Mouse (Mus musculus): ENCODE measurements around the gene Minpp1. TPM values are rescaled to one million over a fixed set of nuclear protein-coding genes. Genes with fewer than 3 reads are reported as not detected.
"Not testable (repeated sequence)": the region's sequence is repeated elsewhere in the genome, so short reads cannot be mapped to it uniquely, and the experiment has no call there.

Minpp1 gene
- polyA plus RNA-seq, 1 experiment from 2014 or later = 61.8 TPM

DNA sequence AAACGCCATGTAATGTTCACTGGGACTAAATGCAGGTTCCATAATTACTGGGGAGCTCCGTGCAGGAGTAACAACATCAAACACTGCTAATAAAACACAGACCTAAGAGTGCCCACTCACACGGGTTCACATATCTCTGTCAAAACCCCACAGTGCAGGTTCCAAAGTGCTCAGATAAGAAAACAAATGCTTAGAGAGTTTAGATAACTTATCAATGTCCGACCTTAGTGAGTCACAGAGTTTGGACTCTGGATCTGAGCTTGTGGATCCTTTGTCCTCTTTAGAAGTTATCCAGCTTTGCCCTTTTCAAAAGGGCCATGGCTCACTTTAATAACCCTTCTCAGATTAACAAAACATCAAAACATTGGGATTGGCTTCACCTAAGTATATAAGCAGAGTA, 4.1 kb upstream of the Minpp1 start:
- Histone ChIP-seq H3K4me3 (replicated peaks; ENCODE audit: low read depth, low read length) (no peak overlapping the region), H3K27me3 (ENCODE audit: control insufficient read depth, insufficient read depth, low read length) (no peaks in the 10 kb centered on the region), H3K9me3 (ENCODE audit: control insufficient read depth, low read length) (no peaks in the 10 kb centered on the region), H3K4me1 (ENCODE audit: control insufficient read depth, insufficient read depth, low read length) (peaks cover 4% of the 10 kb centered on the region), H3K4me2 (ENCODE audit: low read length) (no peak overlapping the region), H3K27ac (replicated peaks; ENCODE audit: low read depth, low read length) (no peak overlapping the region), H3K9ac (replicated peaks; ENCODE audit: low read length) (no peak overlapping the region), H3K36me3 (ENCODE audit: control insufficient read depth, insufficient read depth, low read length) (no peaks in the 10 kb centered on the region)
- ATAC-seq (ENCODE audit: low FRiP score, low TSS enrichment) (no peak), DNase-seq (no peak)
- 82% methylated on average over 4 of the region's 4 CpGs for WGBS

GRCm38 (mm10) chr19:32484941-32485660, 468 bp upstream of the Minpp1 start:
- Histone ChIP-seq H3K4me3 (replicated peaks; ENCODE audit: low read depth, low read length) (peak overlapping the region; percentile 80), H3K4me1 (ENCODE audit: control insufficient read depth, insufficient read depth, low read length) (peaks cover 19% of the 10 kb centered on the region), H3K36me3 (ENCODE audit: control insufficient read depth, insufficient read depth, low read length) (no peaks in the 10 kb centered on the region), H3K9ac (replicated peaks; ENCODE audit: low read length) (peak overlapping the region; percentile 78), H3K9me3 (ENCODE audit: control insufficient read depth, low read length) (no peaks in the 10 kb centered on the region), H3K27me3 (ENCODE audit: control insufficient read depth, insufficient read depth, low read length) (no peaks in the 10 kb centered on the region), H3K27ac (replicated peaks; ENCODE audit: low read depth, low read length) (peak overlapping the region; percentile 87), H3K4me2 (ENCODE audit: low read length) (peak overlapping the region; percentile 62)
- DNase-seq (peak; percentile 52), ATAC-seq (ENCODE audit: low FRiP score, low TSS enrichment) (peak; percentile 9; the same call in 1 of the 2 replicates)
- WGBS = 18% methylated on average over 13 of the region's 13 CpGs

GRCm38 (mm10) chr19:32486106-32486724, 646 bp downstream of the Minpp1 start:
- Histone ChIP-seq H3K4me2 (ENCODE audit: low read length) (peak overlapping the region; percentile 62), H3K27ac (replicated peaks; ENCODE audit: low read depth, low read length) (peak overlapping the region; percentile 87), H3K4me3 (replicated peaks; ENCODE audit: low read depth, low read length) (peak overlapping the region; percentile 80), H3K4me1 (ENCODE audit: control insufficient read depth, insufficient read depth, low read length) (peaks cover 19% of the 10 kb centered on the region), H3K9ac (replicated peaks; ENCODE audit: low read length) (peak overlapping the region; percentile 78)
- not testable (repeated sequence) for H3K36me3 ChIP-seq (ENCODE audit: control insufficient read depth, insufficient read depth, low read length); H3K27me3 ChIP-seq (ENCODE audit: control insufficient read depth, insufficient read depth, low read length); H3K9me3 ChIP-seq (ENCODE audit: control insufficient read depth, low read length)
- under 1% methylated on average over 47 of the region's 47 CpGs for WGBS
- ATAC-seq (ENCODE audit: low FRiP score, low TSS enrichment) (peak; percentile 84), DNase-seq (peak; percentile 73)

DNA sequence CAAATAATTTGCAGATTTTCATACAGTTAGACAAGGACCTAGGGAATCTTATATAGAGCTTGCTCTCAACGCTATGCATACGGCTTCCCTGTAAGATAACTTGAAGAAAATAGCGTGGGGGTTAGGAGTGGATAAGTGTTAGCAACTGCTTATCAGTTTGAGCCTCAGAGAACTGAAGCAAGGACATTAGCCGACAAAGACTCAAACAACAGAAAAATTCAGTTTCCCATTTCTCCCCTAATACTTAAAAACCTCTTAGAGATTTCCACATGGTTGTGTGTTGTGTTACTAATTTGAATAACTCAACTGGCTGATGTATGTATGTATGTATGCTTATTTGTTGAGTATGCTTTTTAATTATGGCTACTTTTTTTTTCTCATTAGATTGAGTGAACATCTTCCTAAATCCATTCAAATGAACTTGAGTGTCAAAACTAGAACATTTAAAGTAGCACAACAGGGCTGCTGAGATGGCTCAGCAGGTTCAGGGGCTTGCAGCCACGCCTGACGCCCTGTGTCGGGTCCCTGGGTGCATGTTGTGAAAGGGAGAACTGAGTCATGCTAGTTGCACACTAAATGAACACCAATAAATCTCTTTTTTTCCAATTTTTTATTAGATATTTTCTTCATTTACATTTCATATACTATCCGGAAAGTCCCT, 2.2 kb downstream of the Minpp1 start:
- Histone ChIP-seq H3K9ac (replicated peaks; ENCODE audit: low read length) (no peak overlapping the region), H3K9me3 (ENCODE audit: control insufficient read depth, low read length) (no peaks in the 10 kb centered on the region), H3K4me3 (replicated peaks; ENCODE audit: low read depth, low read length) (0 out of 2 replicates have a peak overlapping the region, but pooled peaks have one; percentile 80), H3K4me1 (ENCODE audit: control insufficient read depth, insufficient read depth, low read length) (peaks cover 19% of the 10 kb centered on the region), H3K27ac (replicated peaks; ENCODE audit: low read depth, low read length) (no peak overlapping the region), H3K4me2 (ENCODE audit: low read length) (peak overlapping the region; percentile 62), H3K36me3 (ENCODE audit: control insufficient read depth, insufficient read depth, low read length) (peaks cover 15% of the 10 kb centered on the region; the same call in 1 of the 2 replicates), H3K27me3 (ENCODE audit: control insufficient read depth, insufficient read depth, low read length) (no peaks in the 10 kb centered on the region)
- DNase-seq (no peak), ATAC-seq (ENCODE audit: low FRiP score, low TSS enrichment) (no peak)
- 90% methylated on average over 8 of the region's 8 CpGs for WGBS

DNA sequence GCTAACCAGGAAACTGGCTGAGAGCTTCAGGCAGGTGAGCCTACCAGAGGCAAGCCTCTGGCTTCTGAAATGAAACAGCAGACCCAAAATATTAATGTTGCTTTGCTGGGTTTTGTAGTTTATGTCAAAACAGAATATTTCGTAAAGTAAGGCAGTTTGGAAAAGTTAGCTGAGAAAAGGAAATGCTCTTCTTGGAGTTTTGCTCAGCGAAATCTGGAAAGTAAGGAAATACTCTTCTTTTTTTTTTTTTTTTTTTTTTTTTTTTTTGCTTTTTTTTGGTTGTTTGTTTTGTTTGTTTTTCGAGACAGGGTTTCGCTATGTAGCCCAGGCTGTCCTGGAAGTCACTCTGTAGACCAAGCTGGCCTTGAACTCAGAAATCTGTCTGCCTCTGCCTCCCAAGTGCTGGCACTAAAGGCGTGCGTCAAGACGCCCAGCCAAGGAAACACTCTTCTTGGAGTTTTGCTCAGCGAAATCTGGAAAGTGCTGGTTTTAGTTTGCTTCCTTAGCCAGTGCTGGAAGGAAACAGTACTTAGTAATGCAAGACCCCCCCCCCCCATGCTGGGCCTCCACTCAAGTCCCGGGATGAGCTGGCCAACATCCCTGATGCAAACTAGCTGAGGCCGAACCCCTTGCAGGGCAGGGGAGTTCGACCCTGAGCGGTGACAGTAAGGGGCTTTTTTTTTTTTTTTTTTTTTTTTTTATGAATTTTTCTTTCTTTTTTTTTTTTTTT, 3.8 kb downstream of the Minpp1 start:
- no peak overlapping the region for H3K9ac ChIP-seq (replicated peaks; ENCODE audit: low read length)
- peaks cover 26% of the 10 kb centered on the region for H3K36me3 ChIP-seq (ENCODE audit: control insufficient read depth, insufficient read depth, low read length)
- H3K4me2 ChIP-seq (ENCODE audit: low read length) = no peak overlapping the region
- 90% methylated on average over 12 of the region's 12 CpGs for WGBS
- H3K27me3 ChIP-seq (ENCODE audit: control insufficient read depth, insufficient read depth, low read length) = no peaks in the 10 kb centered on the region
- DNase-seq (no peak), ATAC-seq (ENCODE audit: low FRiP score, low TSS enrichment) (no peak)
- no peaks in the 10 kb centered on the region for H3K9me3 ChIP-seq (ENCODE audit: control insufficient read depth, low read length)
- peaks cover 19% of the 10 kb centered on the region for H3K4me1 ChIP-seq (ENCODE audit: control insufficient read depth, insufficient read depth, low read length)
- H3K4me3 ChIP-seq (replicated peaks; ENCODE audit: low read depth, low read length) = no peak overlapping the region
- H3K27ac ChIP-seq (replicated peaks; ENCODE audit: low read depth, low read length) = no peak overlapping the region

DNA sequence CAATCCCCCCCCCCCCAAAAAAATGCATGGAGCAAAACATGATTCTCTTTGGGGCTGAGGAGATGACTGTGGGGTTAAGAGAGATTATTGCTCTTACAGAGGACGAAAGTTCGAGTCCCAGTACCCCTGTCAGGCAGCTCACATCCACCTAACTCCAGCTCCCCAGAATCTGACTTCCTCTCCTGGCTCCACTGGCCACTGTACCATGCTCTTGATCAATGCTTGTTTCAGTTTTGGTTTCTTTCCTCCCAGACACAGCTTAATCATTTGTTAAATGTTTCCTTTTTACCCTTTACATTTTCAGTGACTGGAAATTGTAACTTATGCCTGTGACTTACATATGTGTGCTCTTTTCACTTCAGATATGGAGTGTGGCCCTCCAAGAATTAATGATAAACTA, 5.4 kb downstream of the Minpp1 start:
- H3K27me3 ChIP-seq (ENCODE audit: control insufficient read depth, insufficient read depth, low read length) = no peaks in the 10 kb centered on the region
- peaks cover 15% of the 10 kb centered on the region for H3K4me1 ChIP-seq (ENCODE audit: control insufficient read depth, insufficient read depth, low read length)
- DNase-seq (no peak), ATAC-seq (ENCODE audit: low FRiP score, low TSS enrichment) (no peak)
- H3K27ac ChIP-seq (replicated peaks; ENCODE audit: low read depth, low read length) = no peak overlapping the region
- H3K36me3 ChIP-seq (ENCODE audit: control insufficient read depth, insufficient read depth, low read length) = peaks cover 42% of the 10 kb centered on the region
- H3K4me3 ChIP-seq (replicated peaks; ENCODE audit: low read depth, low read length) = no peak overlapping the region
- WGBS = 95% methylated on average over 2 of the region's 2 CpGs
- H3K4me2 ChIP-seq (ENCODE audit: low read length) = no peak overlapping the region
- no peaks in the 10 kb centered on the region for H3K9me3 ChIP-seq (ENCODE audit: control insufficient read depth, low read length)
- no peak overlapping the region for H3K9ac ChIP-seq (replicated peaks; ENCODE audit: low read length)

GRCm38 (mm10) chr19:32492339-32492738, 6.8 kb downstream of the Minpp1 start:
- no peaks in the 10 kb centered on the region for H3K27me3 ChIP-seq (ENCODE audit: control insufficient read depth, insufficient read depth, low read length)
- no peak overlapping the region for H3K4me2 ChIP-seq (ENCODE audit: low read length)
- no peaks in the 10 kb centered on the region for H3K9me3 ChIP-seq (ENCODE audit: control insufficient read depth, low read length)
- peaks cover 53% of the 10 kb centered on the region for H3K36me3 ChIP-seq (ENCODE audit: control insufficient read depth, insufficient read depth, low read length)
- 96% methylated on average over 3 of the region's 3 CpGs for WGBS
- H3K4me3 ChIP-seq (replicated peaks; ENCODE audit: low read depth, low read length) = no peak overlapping the region
- H3K27ac ChIP-seq (replicated peaks; ENCODE audit: low read depth, low read length) = no peak overlapping the region
- peaks cover 7% of the 10 kb centered on the region for H3K4me1 ChIP-seq (ENCODE audit: control insufficient read depth, insufficient read depth, low read length)
- DNase-seq (no peak), ATAC-seq (ENCODE audit: low FRiP score, low TSS enrichment) (no peak)
- no peak overlapping the region for H3K9ac ChIP-seq (replicated peaks; ENCODE audit: low read length)

GRCm38 (mm10) chr19:32492981-32493380, 7.4 kb downstream of the Minpp1 start:
- Histone ChIP-seq H3K27me3 (ENCODE audit: control insufficient read depth, insufficient read depth, low read length) (no peaks in the 10 kb centered on the region), H3K4me3 (replicated peaks; ENCODE audit: low read depth, low read length) (no peak overlapping the region), H3K27ac (replicated peaks; ENCODE audit: low read depth, low read length) (no peak overlapping the region), H3K9ac (replicated peaks; ENCODE audit: low read length) (no peak overlapping the region), H3K9me3 (ENCODE audit: control insufficient read depth, low read length) (no peaks in the 10 kb centered on the region), H3K4me2 (ENCODE audit: low read length) (no peak overlapping the region), H3K36me3 (ENCODE audit: control insufficient read depth, insufficient read depth, low read length) (peaks cover 56% of the 10 kb centered on the region), H3K4me1 (ENCODE audit: control insufficient read depth, insufficient read depth, low read length) (peaks cover under 1% of the 10 kb centered on the region; the same call in 1 of the 2 replicates)
- WGBS = 90% methylated on average over 5 of the region's 5 CpGs
- no peak for DNase-seq
- no peak for ATAC-seq (ENCODE audit: low FRiP score, low TSS enrichment)

Data from midbrain, embryonic 14.5 days (tissue).